Mouse (Mus musculus): ENCODE measurements at regions not wholly inside any gene's neighbourhood (a gene's known extent, or its start where the extent isn't known, plus 50 kb on each side); places are given as distances from the start of the nearest gene placed in this dataset.

DNA sequence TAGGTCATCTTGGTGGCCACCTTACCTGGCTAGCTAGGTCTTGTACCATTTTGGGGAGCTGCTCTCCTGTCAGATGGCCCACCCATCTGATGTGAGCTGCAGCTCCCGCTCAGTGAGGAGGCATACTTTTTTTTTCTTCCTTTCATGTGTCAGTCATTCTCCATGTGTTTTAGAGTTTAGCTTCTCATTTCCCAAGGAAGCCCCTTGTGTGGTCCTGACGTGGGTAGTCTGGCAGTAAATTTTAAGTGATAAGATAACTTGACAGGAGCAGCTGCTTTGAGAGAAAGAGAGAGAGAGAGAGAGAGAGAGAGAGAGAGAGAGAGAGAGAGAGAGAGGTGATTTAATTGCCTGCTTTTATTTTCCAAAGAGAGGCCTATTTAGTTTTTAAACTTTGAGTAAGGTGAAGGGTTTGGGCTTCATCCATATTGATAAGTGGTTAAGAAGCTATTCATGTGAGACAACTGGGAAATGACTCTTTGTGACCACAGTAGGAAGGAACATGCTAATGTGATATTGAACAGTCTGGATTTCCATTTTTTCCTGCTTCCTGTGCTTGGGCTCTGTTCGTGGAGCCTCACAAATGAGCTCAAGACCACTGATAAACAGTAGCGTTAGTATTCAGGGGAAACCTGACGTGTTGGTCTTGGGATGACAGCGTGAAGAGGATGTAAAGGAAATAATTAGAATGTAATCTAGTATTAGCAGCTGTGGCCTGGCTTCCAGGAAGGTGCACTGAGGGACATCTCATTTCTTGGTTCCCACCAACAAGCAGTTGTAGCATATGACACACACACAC lies 92.1 kb downstream of the Dact1 start:
- H3K36me3 ChIP-seq = no peaks in the 10 kb centered on the region
- H3K27me3 ChIP-seq = no peaks in the 10 kb centered on the region
- WGBS = 25% methylated on average over 6 of the region's 6 CpGs
- H3K4me1 ChIP-seq = no peaks in the 10 kb centered on the region
- H3K9me3 ChIP-seq = no peaks in the 10 kb centered on the region
- no peak overlapping the region for H3K4me2 ChIP-seq
- H3K9ac ChIP-seq = no peak overlapping the region
- H3K4me3 ChIP-seq = no peak overlapping the region
- no peak for ATAC-seq (ENCODE audit: borderline replicate concordance, extremely low read depth, low FRiP score, low TSS enrichment)
- H3K27ac ChIP-seq = no peak overlapping the region

DNA sequence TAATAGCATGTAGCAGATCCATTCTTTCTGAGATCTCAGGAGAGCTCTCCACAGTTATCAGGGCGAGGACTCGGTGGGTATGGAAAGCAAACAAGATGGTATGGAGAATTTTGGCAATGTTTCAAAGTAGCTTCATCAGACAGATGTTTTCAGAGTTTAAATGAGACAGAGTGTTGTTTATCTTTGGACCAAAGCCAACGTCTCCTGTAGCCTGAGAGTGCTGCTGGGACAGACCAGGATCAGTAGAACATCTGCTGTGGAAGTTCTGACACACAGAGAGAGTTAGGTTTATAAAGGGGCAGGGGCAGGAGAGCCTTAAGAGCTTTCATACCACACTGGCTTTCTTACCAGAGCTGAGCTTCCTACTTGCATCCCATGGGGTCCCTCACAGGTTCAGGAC lies 97.6 kb downstream of the Dact1 start:
- H3K4me2 ChIP-seq = no peak overlapping the region
- 11% methylated on average over 3 of the region's 3 CpGs for WGBS
- H3K36me3 ChIP-seq = no peaks in the 10 kb centered on the region
- H3K9ac ChIP-seq = no peak overlapping the region
- no peak for ATAC-seq (ENCODE audit: borderline replicate concordance, extremely low read depth, low FRiP score, low TSS enrichment)
- no peaks in the 10 kb centered on the region; the same call in 1 of the 2 replicates for H3K27me3 ChIP-seq
- H3K27ac ChIP-seq = no peak overlapping the region
- no peaks in the 10 kb centered on the region for H3K9me3 ChIP-seq
- peaks cover 5% of the 10 kb centered on the region; the same call in 1 of the 2 replicates for H3K4me1 ChIP-seq
- no peak overlapping the region for H3K4me3 ChIP-seq

DNA sequence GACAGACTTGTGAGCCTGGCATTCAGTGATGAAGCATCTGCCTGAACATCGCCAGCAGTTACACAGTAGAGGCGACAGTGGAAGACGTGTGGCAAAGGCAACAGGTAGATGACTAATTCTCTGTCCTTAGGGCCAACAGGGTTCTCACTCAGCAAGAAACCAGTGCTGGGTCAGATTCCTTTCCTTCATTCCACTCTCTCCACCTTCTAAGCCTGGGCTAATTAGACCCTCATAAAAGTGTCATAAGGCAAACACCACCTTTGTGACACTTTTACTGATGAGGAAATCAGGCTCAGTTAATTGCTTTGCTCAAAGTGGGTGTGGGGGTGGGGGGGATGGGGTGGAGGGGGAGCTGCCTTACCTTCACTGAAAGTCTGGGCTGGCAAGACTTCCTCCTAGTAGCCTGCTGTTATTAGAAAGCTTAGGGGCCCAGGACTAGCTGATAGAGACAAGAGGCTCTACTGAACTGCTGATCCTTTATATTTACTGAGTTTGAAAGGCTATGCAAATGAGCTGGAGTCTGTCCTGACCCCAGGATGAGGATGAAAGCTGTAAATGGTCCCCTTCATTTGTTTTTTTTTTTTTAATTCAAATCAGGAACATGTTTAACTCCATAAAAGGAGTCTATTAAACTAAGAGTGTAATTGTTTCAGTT lies 98.8 kb downstream of the Dact1 start:
- H3K27ac ChIP-seq = no peak overlapping the region
- peaks cover 5% of the 10 kb centered on the region; the same call in 1 of the 2 replicates for H3K4me1 ChIP-seq
- no peak overlapping the region for H3K9ac ChIP-seq
- no peak for ATAC-seq (ENCODE audit: borderline replicate concordance, extremely low read depth, low FRiP score, low TSS enrichment)
- no peaks in the 10 kb centered on the region for H3K9me3 ChIP-seq
- WGBS = 69% methylated on average over 3 of the region's 3 CpGs
- no peak overlapping the region for H3K4me3 ChIP-seq
- no peak overlapping the region for H3K4me2 ChIP-seq
- H3K27me3 ChIP-seq = no peaks in the 10 kb centered on the region; the same call in 1 of the 2 replicates
- no peaks in the 10 kb centered on the region for H3K36me3 ChIP-seq

DNA sequence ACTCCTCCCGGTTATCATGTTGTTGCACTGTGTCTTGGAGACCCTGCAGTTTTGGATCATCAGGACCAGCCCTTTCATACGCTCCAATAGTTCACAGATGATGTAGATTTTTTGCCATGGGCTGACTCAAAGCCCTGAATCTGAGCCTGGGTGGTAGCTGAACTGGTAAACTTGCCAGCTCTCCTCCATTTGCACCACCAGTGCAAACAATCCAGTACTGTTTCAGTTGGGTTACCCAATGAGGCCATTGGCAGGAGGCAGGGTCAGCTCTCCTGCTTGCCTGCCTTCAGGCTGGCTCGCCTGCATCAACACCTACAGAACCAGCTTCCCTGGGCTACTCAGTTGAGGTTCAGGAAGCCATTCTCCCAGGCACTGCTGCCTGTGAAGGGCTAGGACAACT lies 102.6 kb downstream of the Dact1 start:
- no peak overlapping the region for H3K27ac ChIP-seq
- no peak overlapping the region for H3K4me2 ChIP-seq
- ATAC-seq (ENCODE audit: borderline replicate concordance, extremely low read depth, low FRiP score, low TSS enrichment) = no peak
- no peaks in the 10 kb centered on the region for H3K9me3 ChIP-seq
- H3K27me3 ChIP-seq = no peaks in the 10 kb centered on the region; the same call in 1 of the 2 replicates
- no peaks in the 10 kb centered on the region for H3K36me3 ChIP-seq
- no peak overlapping the region for H3K9ac ChIP-seq
- WGBS = 73% methylated on average over 3 of the region's 3 CpGs
- peaks cover 5% of the 10 kb centered on the region; the same call in 1 of the 2 replicates for H3K4me1 ChIP-seq
- H3K4me3 ChIP-seq = no peak overlapping the region

DNA sequence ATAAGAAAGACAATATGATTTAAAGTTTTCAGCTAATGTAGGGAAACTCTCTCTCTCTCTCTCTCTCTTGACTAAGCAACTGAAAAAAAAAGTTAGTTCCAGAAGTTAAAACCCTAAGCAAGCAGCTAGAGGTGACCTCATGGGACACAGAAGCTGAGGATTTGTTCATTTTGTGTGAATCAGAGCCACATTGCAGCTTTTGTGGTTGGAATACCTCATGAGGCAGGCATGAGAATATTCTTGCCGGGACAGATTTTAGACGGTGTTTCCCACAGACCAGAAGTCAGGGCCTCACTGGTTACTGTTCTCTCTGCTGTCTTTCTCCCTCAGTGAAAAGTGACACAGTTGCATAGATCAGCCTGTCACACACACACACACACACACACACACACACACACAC lies 107.3 kb downstream of the Dact1 start:
- Histone ChIP-seq H3K4me2 (no peak overlapping the region), H3K36me3 (no peaks in the 10 kb centered on the region), H3K4me3 (no peak overlapping the region), H3K4me1 (0 out of 2 replicates have a peak, but pooled peaks cover 6% of the 10 kb centered on the region), H3K27ac (no peak overlapping the region), H3K27me3 (no peaks in the 10 kb centered on the region; the same call in 1 of the 2 replicates), H3K9me3 (no peaks in the 10 kb centered on the region), H3K9ac (no peak overlapping the region)
- 74% methylated on average over 2 of the region's 2 CpGs for WGBS
- ATAC-seq (ENCODE audit: borderline replicate concordance, extremely low read depth, low FRiP score, low TSS enrichment) = no peak

DNA sequence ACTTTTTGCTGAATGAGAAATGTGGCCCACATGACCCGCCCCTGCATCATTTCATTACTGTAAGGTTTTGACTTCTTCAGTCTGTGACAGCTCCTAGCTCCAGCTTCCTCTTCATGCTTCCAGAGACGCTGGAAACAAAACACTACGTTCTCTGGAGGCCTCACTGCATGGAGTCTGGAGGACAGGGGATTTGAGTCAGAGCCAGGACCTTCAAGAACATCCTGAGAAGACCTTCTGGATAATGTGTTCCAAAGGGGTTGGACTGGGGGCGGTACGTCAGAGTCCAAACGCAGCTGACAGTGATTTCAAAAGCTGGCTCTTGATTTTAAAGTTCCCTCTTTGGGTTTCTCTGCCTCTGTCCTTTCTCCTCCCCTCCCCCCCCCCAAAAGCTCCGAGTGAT lies 108.5 kb downstream of the Dact1 start:
- no peaks in the 10 kb centered on the region for H3K36me3 ChIP-seq
- H3K4me1 ChIP-seq = 0 out of 2 replicates have a peak, but pooled peaks cover 6% of the 10 kb centered on the region
- H3K27ac ChIP-seq = no peak overlapping the region
- H3K4me3 ChIP-seq = no peak overlapping the region
- H3K9ac ChIP-seq = no peak overlapping the region
- H3K4me2 ChIP-seq = no peak overlapping the region
- ATAC-seq (ENCODE audit: borderline replicate concordance, extremely low read depth, low FRiP score, low TSS enrichment) = no peak
- H3K9me3 ChIP-seq = no peaks in the 10 kb centered on the region
- 50% methylated on average over 7 of the region's 7 CpGs for WGBS
- no peaks in the 10 kb centered on the region for H3K27me3 ChIP-seq

DNA sequence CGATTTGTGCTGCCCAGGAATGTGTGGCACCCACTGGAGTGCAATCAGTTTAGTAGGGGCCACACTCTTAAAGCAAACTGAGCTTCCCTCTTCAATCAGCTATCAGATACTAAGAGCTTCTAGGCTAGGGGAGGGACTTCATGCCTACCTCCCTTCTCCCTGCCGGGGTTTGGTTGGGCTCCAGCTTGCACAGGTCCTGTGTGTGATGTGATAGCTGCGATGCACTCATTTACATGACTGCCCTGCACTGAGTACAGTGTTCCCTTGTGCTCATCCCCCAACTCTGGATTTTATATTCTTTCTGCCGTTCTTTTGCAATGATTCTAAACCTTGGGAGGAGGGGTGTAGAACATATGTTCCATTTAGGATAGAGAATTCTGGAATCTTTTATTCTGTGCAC lies 109.5 kb downstream of the Dact1 start:
- Histone ChIP-seq H3K4me1 (peaks cover 12% of the 10 kb centered on the region; the same call in 1 of the 2 replicates), H3K4me2 (no peak overlapping the region), H3K4me3 (no peak overlapping the region), H3K9ac (no peak overlapping the region), H3K36me3 (no peaks in the 10 kb centered on the region), H3K27ac (no peak overlapping the region), H3K27me3 (no peaks in the 10 kb centered on the region), H3K9me3 (no peaks in the 10 kb centered on the region)
- ATAC-seq (ENCODE audit: borderline replicate concordance, extremely low read depth, low FRiP score, low TSS enrichment) = no peak
- 40% methylated on average over 4 of the region's 4 CpGs for WGBS

DNA sequence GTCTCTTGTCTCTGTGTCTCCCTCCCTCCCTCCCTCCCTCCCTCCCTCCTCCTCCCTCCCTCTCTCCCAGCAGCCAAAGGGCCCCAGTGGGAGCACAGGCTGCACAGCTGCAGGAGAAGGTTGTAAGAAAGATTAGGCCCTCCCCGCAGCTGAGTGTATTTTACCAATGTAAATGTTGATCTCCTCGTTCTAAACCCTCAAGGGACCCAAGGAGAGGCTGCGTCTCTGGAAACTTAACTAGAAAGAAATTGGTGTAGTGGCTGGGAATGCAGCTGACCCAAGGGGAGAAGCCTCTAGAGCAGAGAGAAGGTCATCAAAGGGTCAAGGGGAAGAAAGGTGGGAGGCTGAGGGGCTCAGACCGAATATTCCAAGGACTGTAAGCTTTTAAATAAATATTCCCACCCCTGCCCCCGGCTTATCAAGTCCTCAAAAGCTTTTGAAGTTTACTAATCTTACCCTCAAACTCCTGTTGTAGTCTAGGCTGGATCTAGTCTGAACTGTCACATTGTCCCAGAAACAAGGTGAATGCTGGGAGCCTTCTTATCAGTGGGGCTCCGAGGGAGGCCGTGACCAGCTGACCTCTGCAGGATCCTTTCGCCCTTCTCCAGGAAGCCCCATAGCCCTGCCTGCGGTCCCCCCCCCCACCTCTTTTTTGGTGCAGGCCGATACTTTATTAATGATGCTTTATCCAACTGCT lies 116.5 kb downstream of the Dact1 start:
- H3K9me3 ChIP-seq = no peaks in the 10 kb centered on the region
- H3K36me3 ChIP-seq = no peaks in the 10 kb centered on the region
- peaks cover 24% of the 10 kb centered on the region for H3K4me1 ChIP-seq
- H3K9ac ChIP-seq = no peak overlapping the region
- peak overlapping the region; percentile 13; the same call in 1 of the 2 replicates for H3K4me2 ChIP-seq
- peak overlapping the region; percentile 72 for H3K27ac ChIP-seq
- ATAC-seq (ENCODE audit: borderline replicate concordance, extremely low read depth, low FRiP score, low TSS enrichment) = peak; percentile 74
- 23% methylated on average over 10 of the region's 10 CpGs for WGBS
- no peaks in the 10 kb centered on the region for H3K27me3 ChIP-seq
- H3K4me3 ChIP-seq = no peak overlapping the region

DNA sequence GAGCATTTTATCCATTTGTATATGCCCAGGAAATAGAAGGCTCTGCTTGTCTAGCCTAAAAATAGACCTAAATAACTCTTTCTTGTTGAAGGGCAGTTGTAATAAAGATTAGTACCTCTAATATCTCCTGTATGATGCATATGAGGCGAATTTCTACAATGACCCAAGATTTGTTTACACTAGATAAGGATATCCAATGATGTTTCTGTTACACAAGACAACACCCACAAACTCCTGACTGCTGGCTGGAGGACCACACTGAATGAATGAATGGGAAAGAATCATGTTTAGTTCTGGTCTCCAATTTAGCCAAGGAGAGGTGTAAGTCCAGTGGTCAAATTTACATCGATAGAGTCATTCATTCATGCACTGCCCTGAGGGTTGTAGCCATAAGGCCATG lies 118.3 kb downstream of the Dact1 start:
- Histone ChIP-seq H3K9me3 (no peaks in the 10 kb centered on the region), H3K9ac (no peak overlapping the region), H3K4me1 (peaks cover 24% of the 10 kb centered on the region), H3K36me3 (no peaks in the 10 kb centered on the region), H3K4me3 (no peak overlapping the region), H3K27me3 (no peaks in the 10 kb centered on the region), H3K4me2 (no peak overlapping the region), H3K27ac (no peak overlapping the region)
- no peak for ATAC-seq (ENCODE audit: borderline replicate concordance, extremely low read depth, low FRiP score, low TSS enrichment)
- 54% methylated on average over 2 of the region's 2 CpGs for WGBS

DNA sequence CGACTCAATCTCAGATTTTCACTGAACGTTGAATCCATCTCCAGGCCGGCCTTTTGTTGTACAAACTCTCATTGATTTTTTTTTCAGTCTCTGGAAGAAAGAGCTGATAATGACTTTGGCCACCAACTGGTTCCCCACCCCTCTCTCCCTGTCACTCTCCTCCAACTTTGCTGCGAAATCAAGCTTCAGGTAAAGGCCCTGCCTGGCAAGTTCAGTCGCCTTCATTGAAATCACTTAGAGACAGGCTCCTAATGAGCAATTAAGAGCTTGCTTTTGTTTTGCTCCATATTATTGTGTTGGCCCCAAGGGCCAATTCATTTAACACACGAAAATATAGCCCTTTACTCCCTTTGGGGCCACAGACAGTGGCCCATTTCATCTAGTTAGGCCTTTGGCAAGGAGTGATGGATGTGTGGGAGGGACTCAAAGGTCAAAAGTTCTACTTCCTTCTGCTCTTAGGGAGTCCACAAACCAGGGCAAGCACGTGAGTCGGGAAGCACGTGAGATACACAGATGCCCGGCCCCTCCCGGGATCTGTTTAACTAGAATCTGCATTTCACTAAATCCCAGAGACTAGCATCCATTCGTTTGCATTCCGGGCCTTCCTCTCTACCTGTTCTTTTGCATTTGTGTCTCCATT lies 120.0 kb downstream of the Dact1 start:
- Histone ChIP-seq H3K4me1 (peaks cover 31% of the 10 kb centered on the region), H3K36me3 (no peaks in the 10 kb centered on the region), H3K4me2 (no peak overlapping the region), H3K9me3 (no peaks in the 10 kb centered on the region), H3K9ac (no peak overlapping the region), H3K4me3 (no peak overlapping the region), H3K27me3 (peaks cover 8% of the 10 kb centered on the region; the same call in 1 of the 2 replicates), H3K27ac (no peak overlapping the region)
- no peak for ATAC-seq (ENCODE audit: borderline replicate concordance, extremely low read depth, low FRiP score, low TSS enrichment)
- WGBS = 37% methylated on average over 13 of the region's 13 CpGs

DNA sequence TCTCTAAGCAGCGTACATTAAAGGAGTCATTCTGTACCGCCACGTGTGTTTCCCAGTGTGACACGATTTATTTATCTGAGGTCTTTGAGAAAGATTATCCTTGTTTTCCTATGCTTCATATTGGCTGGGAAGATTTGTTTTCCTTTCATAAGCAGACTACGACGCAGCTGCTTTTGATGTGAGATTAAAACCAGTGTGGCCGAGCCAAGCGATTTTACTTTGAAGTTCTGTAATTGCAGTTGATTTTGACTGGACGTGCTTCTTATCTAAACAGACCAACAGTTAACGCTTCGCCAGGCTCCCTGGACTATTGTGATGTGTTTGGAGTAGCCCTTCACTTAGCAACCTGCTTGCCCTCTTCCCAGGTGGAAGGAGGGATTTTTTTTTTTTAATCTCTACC lies 120.6 kb downstream of the Dact1 start:
- H3K27me3 ChIP-seq = peaks cover 11% of the 10 kb centered on the region; the same call in 1 of the 2 replicates
- no peak overlapping the region for H3K4me2 ChIP-seq
- no peak overlapping the region for H3K9ac ChIP-seq
- H3K27ac ChIP-seq = no peak overlapping the region
- no peaks in the 10 kb centered on the region for H3K9me3 ChIP-seq
- H3K4me1 ChIP-seq = peaks cover 27% of the 10 kb centered on the region
- 18% methylated on average over 11 of the region's 11 CpGs for WGBS
- H3K4me3 ChIP-seq = no peak overlapping the region
- ATAC-seq (ENCODE audit: borderline replicate concordance, extremely low read depth, low FRiP score, low TSS enrichment) = no peak
- H3K36me3 ChIP-seq = no peaks in the 10 kb centered on the region

Data from lung, embryonic 15.5 days (tissue).